8 mouse cellular contexts compared by ENCODE assay signal in genomic region chr13:24135282-24136230, GRCm38 (mm10).
A peak's percentile ranks its signal among the peaks of the same experiment; 100 is the strongest.
DNase-seq lines count a peak whose midpoint lies in the region; ATAC-seq lines count a peak whose summit lies in the region.
"Had no signal": no experiment of that assay in that cellular context is flagged by ENCODE, and none has a peak within 500 bp of the region (broad histone marks: within the 10 kb centered on the region; RNA-seq: fewer than 3 reads in every experiment).

No protein-coding gene starts in this region.

- 67% methylated on average over 21 of the region's 21 CpGs for WGBS in heart, embryonic 14.5 days

- H3K4me3 ChIP-seq in heart, embryonic 14.5 days (ENCODE audit: control insufficient read depth in 1 of 2, insufficient read depth in 1 of 2, low read depth in 1 of 2, low read length in 2 of 2): no peak overlapping the region
- H3K4me3 ChIP-seq: myocyte had no signal

- H3K27me3 ChIP-seq in heart, embryonic 14.5 days (ENCODE audit: control insufficient read depth, insufficient read depth, low read length): peaks cover 51% of the 10 kb centered on the region

- H3K4me1 ChIP-seq in heart, embryonic 14.5 days (ENCODE audit: control insufficient read depth in 2 of 2, insufficient read depth in 2 of 2, low read length in 2 of 2): no peaks in the 10 kb centered on the region; a peak in 1 of 4 replicates

- H3K9me3 ChIP-seq in heart, embryonic 14.5 days (ENCODE audit: control insufficient read depth, low read length): no peaks in the 10 kb centered on the region

- peak overlapping the region; percentile 6; the same call in 1 of the 2 replicates for H3K4me2 ChIP-seq in heart, embryonic 14.5 days (ENCODE audit: low read length)

- no peak overlapping the region for H3K27ac ChIP-seq in heart, embryonic 14.5 days (replicated peaks in 1 of 2; ENCODE audit: control insufficient read depth in 1 of 2, insufficient read depth in 1 of 2, low read depth in 2 of 2, low read length in 2 of 2)

- DNase-seq in NIH3T3 (ENCODE audit: low read depth): peak; percentile 24
- peak; percentile 8 for DNase-seq in R1 (ENCODE audit: low read depth, low spot score)
- peak; percentile 5 to 17 for DNase-seq in kidney, postnatal 36 days
- peak; percentile 9 for DNase-seq in ovary, postnatal 14 days (ENCODE audit: low spot score)
- DNase-seq in T-cell, adult 2 months (ENCODE audit: low spot score): no peak
- no peak for DNase-seq in lung, postnatal 10 days

- no peaks in the 10 kb centered on the region for H3K36me3 ChIP-seq in heart, embryonic 14.5 days (ENCODE audit: control insufficient read depth, insufficient read depth, low read length)

- no peak for ATAC-seq in heart, embryonic 14.5 days (ENCODE audit: insufficient number of reproducible peaks, insufficient read depth, low FRiP score, low read depth)

- H3K9ac ChIP-seq in heart, embryonic 14.5 days (ENCODE audit: low read length): no peak overlapping the region

Comparison
In these comparisons a context has a peak if more than half of its experiments do, and no peak if none do; other contexts are left out.
1. DNase-seq: peak in NIH3T3 (single experiment), R1 (single experiment), kidney, postnatal 36 days (2 of 2) and ovary, postnatal 14 days (single experiment); none in T-cell, adult 2 months (single experiment) and lung, postnatal 10 days (single experiment).